Mouse (Mus musculus) liver, embryonic 14.5 days (tissue): ENCODE results near the gene Ltb4r1. TPM values are rescaled to one million over a fixed set of nuclear protein-coding genes. Genes with fewer than 3 reads are reported as not detected.

Source experiments
- ATAC-seq: fragments of 200-750 bp; cut with Nextera tagmentation; 2 replicates; pipeline ENCODE4 v1.8.0; 2017; ENCODE audit warnings: moderate number of reproducible peaks, mild to moderate bottlenecking, moderate library complexity; ENCODE audit not compliant: insufficient read depth
- DNase-seq, 3 experiments: peaks; one replicate each; pipeline ENCODE4 v3.0.0-alpha.2; 2012 to 2013; ENCODE audit warnings: low read depth in 3 of 3, low spot score in 3 of 3
- H3K27ac ChIP-seq: fragments of 300-500 bp; sonication (generic); 2 replicates; pipeline ENCODE4 v1.5.1; 2014; ENCODE audit warnings: moderate library complexity, mild to moderate bottlenecking, control low read depth, inconsistent platforms
- H3K27me3 ChIP-seq: fragments of 300-500 bp; sonication (generic); 2 replicates; pipeline ENCODE4 v1.6.1; 2014; ENCODE audit warnings: mild to moderate bottlenecking, low read length, moderate library complexity; ENCODE audit not compliant: control insufficient read depth, insufficient read depth
- H3K36me3 ChIP-seq: fragments of 300-500 bp; sonication (generic); replicated peaks from 2 replicates; pipeline ENCODE4 v1.6.1; 2014; ENCODE audit warnings: low read depth; ENCODE audit not compliant: control insufficient read depth, insufficient read depth
- H3K4me1 ChIP-seq, 2 experiments: fragments of 200-500 bp in 1 of 2; fragments of 300-500 bp in 1 of 2; sonication (generic) in 1 of 2; replicated peaks; 2 replicates each; pipeline ENCODE4 v1.6.1; 2012 to 2014; ENCODE audit warnings: antibody characterized with exemption in 1 of 2, inconsistent platforms in 1 of 2, low read length in 1 of 2; ENCODE audit not compliant: control insufficient read depth in 2 of 2, insufficient read depth in 2 of 2
- H3K4me2 ChIP-seq: fragments of 300-500 bp; sonication (generic); 2 replicates; pipeline ENCODE4 v1.6.1; 2014; ENCODE audit warnings: low read depth, mild to moderate bottlenecking, control low read depth, moderate library complexity
- H3K4me3 ChIP-seq, 2 experiments: fragments of 200-500 bp in 1 of 2; fragments of 300-500 bp in 1 of 2; sonication (generic) in 1 of 2; 2 replicates each; pipeline ENCODE4 v1.5.1; 2012 to 2014; ENCODE audit warnings: low read depth in 2 of 2, low read length in 2 of 2, mild to moderate bottlenecking in 2 of 2, control low read depth in 1 of 2, inconsistent platforms in 1 of 2, moderate library complexity in 1 of 2; ENCODE audit not compliant: insufficient read depth in 1 of 2
- H3K9ac ChIP-seq: fragments of 300-500 bp; sonication (generic); replicated peaks from 2 replicates; pipeline ENCODE4 v1.6.1; 2014; ENCODE audit warnings: mild to moderate bottlenecking, control low read depth, moderate library complexity
- H3K9me3 ChIP-seq: fragments of 300-500 bp; sonication (generic); 2 replicates; pipeline ENCODE4 v1.6.1; 2016; ENCODE audit warnings: low read length, mixed read lengths; ENCODE audit not compliant: control insufficient read depth
- CTCF ChIP-seq: IDR thresholded peaks from 2 replicates; pipeline ENCODE4 v1.5.1; 2016; ENCODE audit warnings: antibody characterized with exemption, low read depth, control low read depth
- EP300 ChIP-seq: IDR thresholded peaks from 2 replicates; pipeline ENCODE4 v1.6.1; 2016; ENCODE audit warnings: antibody characterized with exemption, low read depth
- WGBS: fragments of 180-500 bp; shearing (Covaris S2); extraction: QIAGEN DNeasy Blood & Tissue Kit; methylation state at CpG from one replicate; pipeline ENCODE4 v1.1.7; 2014; ENCODE audit not compliant: insufficient replicate concordance; 5-methylcytosine and 5-hydroxymethylcytosine counted together
- polyA plus RNA-seq, 2 experiments: library from polyadenylated mRNA; depleted of rRNA in 1 of 2; stranded (reverse) in 1 of 2; unstranded in 1 of 2; fragments of >200 nt; fragmentation: Nextera tagmentation in 1 of 2; extraction: Ambion mirVana in 1 of 2; gene quantifications; 2 replicates each; pipeline versions ENCODE4 v1.2.1 to v1.2.3; 2012 to 2014

Gene Ltb4r1
- polyA plus RNA-seq, 2 experiments = 2.7 to 2.9 TPM

DNA sequence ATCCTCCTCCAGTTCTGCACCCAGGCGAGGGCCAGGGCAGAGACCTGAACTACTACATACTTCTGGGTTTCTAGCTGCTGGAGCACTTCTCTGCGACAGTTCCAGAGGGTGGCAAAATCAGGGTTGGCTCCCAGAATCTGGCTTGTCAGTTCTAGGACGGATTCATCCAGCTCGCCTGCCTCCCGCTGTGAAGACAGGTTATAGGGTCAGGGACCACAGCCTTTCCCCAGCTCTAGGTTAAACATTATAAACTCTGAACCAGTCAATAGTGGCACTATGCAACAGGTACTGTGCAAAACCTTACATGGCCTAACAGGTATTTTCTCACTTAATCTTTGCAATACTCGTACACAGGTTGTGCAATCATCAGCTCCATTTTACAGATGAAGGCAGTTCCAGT, 44.7 kb upstream of the Ltb4r1 start:
- Histone ChIP-seq H3K4me2 (peak overlapping the region; percentile 82), H3K36me3 (no peaks in the 10 kb centered on the region), H3K9ac (no peak overlapping the region; the same call in 1 of the 2 replicates), H3K4me1 (peaks cover 20 to 21% of the 10 kb centered on the region in 2 experiments; a peak in 3 of 4 replicates), H3K27me3 (no peaks in the 10 kb centered on the region), H3K27ac (peak overlapping the region; percentile 18; the same call in 1 of the 2 replicates), H3K4me3 (peak overlapping the region in 1 of 2 experiments; percentile 79; a peak in 3 of 4 replicates), H3K9me3 (no peaks in the 10 kb centered on the region)
- WGBS = 74% methylated on average over 6 of the region's 6 CpGs
- no peak for ATAC-seq
- no peak for TF ChIP-seq EP300
- TF ChIP-seq CTCF = no peak
- DNase-seq = no peak

DNA sequence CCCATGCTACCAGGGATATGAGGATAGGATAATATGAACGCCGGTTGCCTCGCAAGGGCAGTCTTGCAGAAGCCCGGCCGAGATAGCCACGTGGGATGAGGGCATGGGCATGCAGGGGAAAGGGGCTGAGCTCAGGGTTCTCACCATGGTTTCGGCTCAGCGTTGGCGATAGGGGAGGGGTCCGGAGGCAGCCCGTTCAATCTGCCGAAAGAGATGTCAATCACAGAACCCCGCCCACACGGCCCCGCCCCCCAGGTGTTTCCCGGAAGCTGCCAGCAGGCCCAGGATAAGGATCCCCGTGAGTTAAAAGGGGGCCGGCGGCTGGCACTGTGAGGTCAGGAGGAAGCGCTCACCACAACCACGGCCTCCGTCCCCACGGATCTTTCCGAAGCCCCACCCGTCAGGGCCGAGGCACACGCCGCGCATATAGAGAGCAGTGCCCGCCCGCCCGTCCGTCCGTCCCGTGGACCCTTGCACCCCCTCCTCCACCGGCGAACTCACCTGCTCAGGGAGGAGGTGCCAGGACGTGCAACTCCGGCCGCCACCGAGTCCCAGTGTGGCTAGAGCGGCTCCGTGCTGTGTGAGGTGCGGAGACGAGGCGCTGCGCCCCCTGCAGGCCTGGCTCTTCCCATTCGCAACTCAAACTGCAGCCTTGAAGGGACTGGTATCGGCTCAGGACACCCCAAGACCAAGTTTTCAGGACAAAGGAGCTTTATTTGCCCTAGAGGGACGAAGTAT, 43.9 kb upstream of the Ltb4r1 start, which contains the start of gene Rabggta:
Rabggta (minus strand) TSS at position 564 of the 738 bp plus-strand sequence.
- peak; percentile 92 for ATAC-seq
- TF ChIP-seq CTCF (peak; percentile 99), EP300 (no peak)
- H3K9ac ChIP-seq = peak within 1 kb of the TSS; percentile 72
- H3K4me1 ChIP-seq = peaks cover 20 to 21% of the 10 kb centered on the region in 2 experiments; a peak in 3 of 4 replicates
- peak within 1 kb of the TSS; percentile 82 for H3K4me2 ChIP-seq
- H3K27ac ChIP-seq = peak within 1 kb of the TSS; percentile 33
- no peaks in the 10 kb centered on the region for H3K27me3 ChIP-seq
- DNase-seq = peak; percentile 85 to 86 (median 85)
- H3K36me3 ChIP-seq = no peaks in the 10 kb centered on the region
- under 1% methylated on average over 47 of the region's 50 CpGs for WGBS
- no peaks in the 10 kb centered on the region for H3K9me3 ChIP-seq
- peak within 1 kb of the TSS; percentile 79 for H3K4me3 ChIP-seq

DNA sequence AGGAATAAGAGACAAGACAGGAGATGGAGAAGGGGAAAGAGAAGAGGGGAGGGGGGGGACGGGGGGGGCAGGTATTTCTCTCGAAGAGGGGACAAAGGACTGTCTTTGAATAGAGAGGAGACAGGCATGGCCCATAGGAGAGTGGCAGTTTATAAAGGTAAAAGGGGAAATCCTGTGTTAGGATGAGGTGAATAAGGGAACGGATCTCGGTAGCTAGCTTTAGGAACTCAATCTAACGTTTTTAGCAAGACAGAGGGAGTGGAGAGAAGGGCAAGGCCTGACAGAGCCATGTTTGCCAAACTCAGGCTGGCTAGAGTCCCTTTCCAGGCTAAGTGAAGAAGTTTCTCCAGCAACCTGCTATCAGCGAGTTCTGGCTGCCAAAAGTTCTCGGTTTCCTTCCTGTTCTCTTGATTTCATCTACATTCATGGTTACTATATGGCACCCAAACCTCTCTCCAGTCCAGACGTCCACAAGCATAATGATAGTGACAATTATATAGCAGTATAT, 43.3 kb upstream of the Ltb4r1 start:
- peaks cover 20 to 21% of the 10 kb centered on the region in 2 experiments; a peak in 3 of 4 replicates for H3K4me1 ChIP-seq

DNA sequence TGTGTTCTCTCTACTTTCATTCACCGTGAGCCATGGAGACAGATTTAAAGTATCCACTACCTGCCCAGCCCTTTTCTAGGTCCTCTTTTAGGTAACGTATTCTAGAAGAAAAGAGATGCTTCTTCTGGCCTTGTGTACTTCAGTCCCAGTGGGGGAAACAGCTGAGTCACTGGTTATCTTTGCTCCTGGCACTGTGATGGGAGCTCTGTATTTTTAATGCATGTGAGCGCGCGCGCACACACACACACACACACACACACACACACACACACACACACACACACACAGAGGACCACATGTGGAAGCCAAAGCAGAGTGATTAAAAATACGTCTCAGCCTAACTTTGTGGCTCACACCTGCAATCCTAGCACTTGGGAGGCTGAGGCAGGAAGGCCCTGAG, 42.3 kb upstream of the Ltb4r1 start:
- WGBS = 54% methylated on average over 7 of the region's 7 CpGs
- Histone ChIP-seq H3K9ac (no peak overlapping the region), H3K4me3 (no peak overlapping the region), H3K9me3 (no peaks in the 10 kb centered on the region), H3K4me2 (no peak overlapping the region), H3K27me3 (no peaks in the 10 kb centered on the region), H3K27ac (peak overlapping the region; percentile 1), H3K36me3 (no peaks in the 10 kb centered on the region), H3K4me1 (peaks cover 20 to 21% of the 10 kb centered on the region in 2 experiments; a peak in 3 of 4 replicates)
- DNase-seq (no peak), ATAC-seq (no peak)
- TF ChIP-seq CTCF = no peak
- TF ChIP-seq EP300 = no peak

More for the DNA sequence above, 43.3 kb upstream of the Ltb4r1 start:
- no peaks in the 10 kb centered on the region for H3K9me3 ChIP-seq
- peak; percentile 2; the same call in 1 of the 2 replicates for ATAC-seq
- 19% methylated on average over 8 of the region's 8 CpGs for WGBS
- peak overlapping the region; percentile 7; the same call in 1 of the 2 replicates for H3K9ac ChIP-seq
- H3K4me2 ChIP-seq = peak overlapping the region; percentile 82
- no peak for DNase-seq
- peak overlapping the region; percentile 1 for H3K27ac ChIP-seq
- H3K27me3 ChIP-seq = no peaks in the 10 kb centered on the region
- H3K4me3 ChIP-seq = peak overlapping the region in 1 of 2 experiments; percentile 79; a peak in 2 of 4 replicates
- no peak for TF ChIP-seq EP300
- no peak for TF ChIP-seq CTCF
- no peaks in the 10 kb centered on the region for H3K36me3 ChIP-seq

DNA sequence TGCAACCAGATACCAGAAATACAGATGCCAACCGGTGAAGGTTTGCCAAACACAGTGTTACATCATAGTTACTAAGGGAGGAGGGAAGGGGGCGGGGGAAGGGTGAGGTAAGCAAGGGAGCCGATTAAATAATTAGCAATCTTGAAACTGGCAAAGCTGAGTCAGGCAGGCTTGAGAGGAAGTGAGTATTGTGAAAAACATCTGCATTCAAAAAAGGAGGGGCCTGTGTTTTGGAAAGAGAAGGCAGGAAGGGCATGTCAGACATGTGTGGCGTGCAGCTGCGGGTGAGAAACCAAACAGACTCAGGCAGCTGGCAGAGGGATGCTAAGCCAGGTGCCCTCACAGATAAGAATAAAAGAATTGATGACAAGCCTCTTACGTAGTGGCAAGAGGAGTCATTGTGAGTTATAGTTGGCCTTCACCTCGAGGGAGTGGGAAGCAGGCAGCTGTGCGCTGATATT, 41.3 kb upstream of the Ltb4r1 start:
- Histone ChIP-seq H3K4me1 (peaks cover 20 to 21% of the 10 kb centered on the region in 2 experiments; a peak in 3 of 4 replicates), H3K27ac (no peak overlapping the region), H3K27me3 (no peaks in the 10 kb centered on the region), H3K4me3 (no peak overlapping the region), H3K9ac (no peak overlapping the region), H3K36me3 (no peaks in the 10 kb centered on the region), H3K9me3 (no peaks in the 10 kb centered on the region), H3K4me2 (no peak overlapping the region)
- ATAC-seq = no peak
- DNase-seq = no peak
- TF ChIP-seq CTCF (no peak), EP300 (0 out of 2 replicates have a peak, but pooled peaks have one; percentile 24)
- WGBS = 22% methylated on average over 8 of the region's 8 CpGs
